Mouse (Mus musculus) myocyte (in vitro differentiated cells): Measurements from ENCODE around the gene Rbbp9. TPM values are rescaled to one million over a fixed set of nuclear protein-coding genes. Genes with fewer than 3 reads are reported as not detected.

Source experiments
- H3K27me3 ChIP-seq: one replicate; pipeline ENCODE4 v1.6.1; 2011; ENCODE audit not compliant: control insufficient read depth, insufficient read depth, insufficient read length
- H3K36me3 ChIP-seq: one replicate; pipeline ENCODE4 v1.6.1; 2011; ENCODE audit not compliant: control insufficient read depth, insufficient read depth
- H3K4me2 ChIP-seq: one replicate; pipeline ENCODE4 v1.6.1; 2011; ENCODE audit warnings: low read depth, control low read depth
- H3K4me3 ChIP-seq: one replicate; pipeline ENCODE4 v1.5.1; 2011; ENCODE audit warnings: mild to moderate bottlenecking, control low read depth, moderate library complexity
- H3K79me2 ChIP-seq: one replicate; pipeline ENCODE4 v1.6.1; 2011; ENCODE audit not compliant: control insufficient read depth, insufficient read depth
- H3ac ChIP-seq: one replicate; pipeline ENCODE4 v1.6.1; 2011; ENCODE audit not compliant: control insufficient read depth, insufficient read length
- CEBPB ChIP-seq: IDR thresholded peaks from 2 replicates; pipeline ENCODE4 v1.6.1; 2011; ENCODE audit warnings: mild to moderate bottlenecking, moderate library complexity; ENCODE audit not compliant: poor library complexity, insufficient read depth, severe bottlenecking
- E2F4 ChIP-seq: IDR thresholded peaks from one replicate; pipeline ENCODE4 v1.6.1; 2011; ENCODE audit warnings: mild to moderate bottlenecking, control low read depth, moderate library complexity; ENCODE audit not compliant: insufficient read depth
- MAX ChIP-seq: IDR thresholded peaks from one replicate; pipeline ENCODE4 v1.6.1; 2011; ENCODE audit warnings: low read depth, mild to moderate bottlenecking, control low read depth
- MYOD1 ChIP-seq, 3 experiments: IDR thresholded peaks; one replicate each; pipeline ENCODE4 v1.6.1; 2011; ENCODE audit warnings: control low read depth in 2 of 3, low read depth in 2 of 3, mild to moderate bottlenecking in 2 of 3, moderate library complexity in 1 of 3; ENCODE audit not compliant: insufficient read length in 2 of 3, control insufficient read depth in 1 of 3
- MYOG ChIP-seq, 3 experiments: IDR thresholded peaks; one replicate each; pipeline ENCODE4 v1.6.1; 2011; ENCODE audit warnings: control low read depth in 2 of 3, low read depth in 2 of 3, mild to moderate bottlenecking in 2 of 3; ENCODE audit not compliant: insufficient read length in 2 of 3, control insufficient read depth in 1 of 3, insufficient read depth in 1 of 3
- POLR2A ChIP-seq: IDR thresholded peaks from one replicate; pipeline ENCODE4 v1.6.1; 2011; ENCODE audit warnings: low read depth, mild to moderate bottlenecking, control low read depth, moderate library complexity; ENCODE audit not compliant: insufficient read length
- POLR2AphosphoS2 ChIP-seq: IDR thresholded peaks from one replicate; pipeline ENCODE4 v1.6.1; 2011; ENCODE audit warnings: low read depth, control low read depth; ENCODE audit not compliant: insufficient read length
- REST ChIP-seq: IDR thresholded peaks from one replicate; pipeline ENCODE4 v1.6.1; 2011; ENCODE audit warnings: mild to moderate bottlenecking, control low read depth, moderate library complexity; ENCODE audit not compliant: insufficient read depth, insufficient read length
- SRF ChIP-seq: IDR thresholded peaks from one replicate; pipeline ENCODE4 v1.6.1; 2011; ENCODE audit warnings: low read depth; ENCODE audit not compliant: control insufficient read depth, insufficient read length
- TCF12 ChIP-seq: IDR thresholded peaks from one replicate; pipeline ENCODE4 v1.6.1; 2011; ENCODE audit warnings: mild to moderate bottlenecking, control low read depth; ENCODE audit not compliant: poor library complexity, insufficient read depth, severe bottlenecking
- TCF3 ChIP-seq: IDR thresholded peaks from one replicate; pipeline ENCODE4 v1.6.1; 2011; ENCODE audit warnings: low read depth, control low read depth; ENCODE audit not compliant: insufficient read length
- USF1 ChIP-seq: IDR thresholded peaks from one replicate; pipeline ENCODE4 v1.6.1; 2011; ENCODE audit warnings: low read depth, mild to moderate bottlenecking, control low read depth, moderate library complexity
- polyA plus RNA-seq: library from polyadenylated mRNA; unstranded; fragments of >200 nt; fragmentation: generic; extraction: Trizol; gene quantifications from one replicate; pipeline ENCODE4 v1.2.1, GENCODE M21; 2012; ENCODE audit warnings: missing spikeins

Gene Rbbp9
- polyA plus RNA-seq, 1 experiment, result 5.3 TPM

- H3K36me3 ChIP-seq, result no peaks in the 10 kb centered on the region
- no peak for TF ChIP-seq USF1
- TF ChIP-seq TCF3, result no peak
- TF ChIP-seq POLR2AphosphoS2, result no peak
- no peak for TF ChIP-seq E2F4
- TF ChIP-seq CEBPB, result no peak
- TF ChIP-seq POLR2A, result no peak
- TF ChIP-seq TCF12, result no peak
- TF ChIP-seq SRF, result no peak
- no peak for TF ChIP-seq REST
- TF ChIP-seq MYOD1 (IDR thresholded peaks at IDR 0.05; ENCODE audit: control insufficient read depth in 1 of 3, insufficient read length in 2 of 3, low read depth in 2 of 3), result no peak
- no peak for TF ChIP-seq MYOG (IDR thresholded peaks at IDR 0.05; ENCODE audit: control insufficient read depth in 1 of 3, insufficient read depth in 1 of 3, insufficient read length in 2 of 3, low read depth in 2 of 3)
- no peak for TF ChIP-seq MAX
Measured at GRCm38 (mm10) chr2:144514619-144515018, 36.0 kb downstream of the Rbbp9 start.

GRCm38 (mm10) chr2:144502134-144502533 lies 48.5 kb downstream of the Rbbp9 start:
- Histone ChIP-seq H3K4me3 (no peak overlapping the region), H3K36me3 (no peaks in the 10 kb centered on the region), H3K4me2 (no peak overlapping the region), H3ac (no peak overlapping the region), H3K79me2 (no peaks in the 10 kb centered on the region), H3K27me3 (peaks cover 39% of the 10 kb centered on the region)
- TF ChIP-seq TCF3 (no peak), POLR2AphosphoS2 (no peak), CEBPB (no peak), POLR2A (no peak), REST (no peak), SRF (no peak), USF1 (no peak), E2F4 (no peak), MAX (no peak), MYOD1 (IDR thresholded peaks at IDR 0.05; ENCODE audit: control insufficient read depth in 1 of 3, insufficient read length in 2 of 3, low read depth in 2 of 3) (no peak), MYOG (IDR thresholded peaks at IDR 0.05; ENCODE audit: control insufficient read depth in 1 of 3, insufficient read depth in 1 of 3, insufficient read length in 2 of 3, low read depth in 2 of 3) (no peak), TCF12 (no peak)

More at GRCm38 (mm10) chr2:144514619-144515018, 36.0 kb downstream of the Rbbp9 start:
- Histone ChIP-seq H3K4me2 (no peak overlapping the region), H3K79me2 (no peaks in the 10 kb centered on the region), H3ac (no peak overlapping the region), H3K4me3 (no peak overlapping the region), H3K27me3 (peaks cover 14% of the 10 kb centered on the region)

Other genes starting within 250 kb of the Rbbp9 start
- gene Ovol2, start 218.7 kb downstream of the Rbbp9 start, polyA plus RNA-seq, result not detected
- gene Kat14, start 181.9 kb downstream of the Rbbp9 start, polyA plus RNA-seq, result 19.2 TPM
- gene Pet117, start 181.9 kb downstream of the Rbbp9 start, polyA plus RNA-seq, result 3.1 TPM
- gene Dzank1, start 23.5 kb downstream of the Rbbp9 start, polyA plus RNA-seq, result 0.12 TPM
- gene Polr3f, start 23.2 kb downstream of the Rbbp9 start, polyA plus RNA-seq, result 5.5 TPM
- gene Sec23b, start 5.4 kb upstream of the Rbbp9 start, polyA plus RNA-seq, result 41.5 TPM
- 62.3 TPM for gene Smim26, start 43.2 kb upstream of the Rbbp9 start, polyA plus RNA-seq
- 10.5 TPM for gene Dtd1, start 49.0 kb upstream of the Rbbp9 start, polyA plus RNA-seq